Mouse (Mus musculus) left cerebral cortex, postnatal 36 days (tissue): ENCODE data around the gene Lmx1b. TPM values are rescaled to one million over a fixed set of nuclear protein-coding genes. Genes with fewer than 3 reads are reported as not detected.

Experiments
- DNase-seq, 2 experiments: peaks; one replicate each; pipeline ENCODE4 v3.0.0; 2021 to 2022; ENCODE audit warnings: low spot score in 2 of 2, mixed read lengths in 1 of 2
- intact Hi-C: fragments of 180-260 bp; cut with DNase I; formaldehyde crosslinking; loops from one replicate; pipeline ENCODE4 v1.15.1; 2025
- total RNA-seq, 2 experiments: library from RNA; stranded (reverse); gene quantifications; 2 replicates each; pipeline ENCODE4 v1.2.3; 2021

Lmx1b gene
- total RNA-seq, 2 experiments from 2014 or later = 0.25 to 0.34 TPM

DNA sequence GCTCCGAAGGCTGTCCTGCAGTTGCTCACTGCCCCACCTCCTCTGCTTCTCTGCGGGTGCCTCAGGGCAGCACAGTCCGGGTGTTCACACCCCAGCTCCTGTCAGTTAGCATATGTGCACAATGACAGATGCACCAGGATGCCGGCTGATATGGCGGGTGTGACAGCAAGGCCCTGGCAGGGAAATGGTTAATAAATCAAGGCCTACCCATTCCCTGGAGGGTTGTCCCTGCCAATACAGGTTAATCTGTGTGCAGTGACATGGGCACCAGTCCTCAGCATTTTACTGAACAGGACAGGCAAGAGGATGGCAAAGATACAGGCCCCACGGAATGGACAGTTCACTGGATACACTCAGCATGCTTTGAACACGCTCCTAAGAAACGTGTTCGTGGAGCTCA, 51.0 kb downstream of the Lmx1b start:
- no peak for DNase-seq

DNA sequence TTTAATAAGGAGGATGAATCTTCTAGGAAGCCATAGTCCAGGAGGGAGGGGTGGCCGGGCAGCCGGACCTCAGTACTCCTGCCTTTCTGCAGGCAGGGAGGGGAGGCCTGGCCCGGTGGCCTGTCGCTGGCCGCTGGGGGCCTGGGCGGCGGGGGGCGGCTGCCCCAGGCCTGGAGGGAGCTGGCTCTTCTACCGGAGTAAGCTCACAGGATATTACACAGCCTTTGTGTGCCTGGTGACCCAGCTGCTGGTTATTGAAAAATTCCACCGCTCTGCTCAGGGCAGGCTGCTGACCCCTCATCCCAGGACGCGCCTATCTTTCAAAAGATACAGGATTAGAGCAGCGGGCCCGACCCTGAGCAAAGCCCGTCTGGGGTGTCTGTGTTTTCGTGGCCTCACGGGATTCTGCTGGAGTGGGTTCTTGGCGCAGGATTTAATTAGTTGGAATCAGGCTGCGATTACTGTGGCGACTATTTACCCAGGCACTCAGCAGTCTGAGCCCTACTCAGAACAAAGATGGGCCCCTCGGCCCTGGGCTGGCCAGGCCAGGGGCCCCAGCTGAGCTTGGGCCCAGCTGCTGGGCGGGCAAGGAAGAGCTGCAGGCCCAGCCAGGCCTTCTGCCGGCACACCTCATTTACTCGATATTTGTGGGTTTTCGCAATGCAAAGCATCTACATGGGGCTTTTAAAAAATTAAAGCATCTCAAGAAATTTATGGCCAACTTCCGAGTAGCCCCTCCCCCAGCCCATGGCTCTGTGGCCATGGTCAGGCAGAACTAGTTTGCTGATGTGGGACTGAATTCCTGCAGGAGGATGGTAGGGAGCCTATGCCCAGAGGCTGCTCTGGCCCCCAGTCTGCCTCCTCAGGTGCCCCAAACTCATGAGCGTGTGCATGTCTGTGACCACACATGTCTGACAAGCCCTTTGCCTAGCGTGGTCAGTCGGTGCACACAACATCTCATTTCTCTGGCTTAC, 55.1 kb downstream of the Lmx1b start:
- intact Hi-C loops = no loop called here
- no peak for DNase-seq

More for the DNA sequence above, 51.0 kb downstream of the Lmx1b start:
- intact Hi-C loops = no loop called here

DNA sequence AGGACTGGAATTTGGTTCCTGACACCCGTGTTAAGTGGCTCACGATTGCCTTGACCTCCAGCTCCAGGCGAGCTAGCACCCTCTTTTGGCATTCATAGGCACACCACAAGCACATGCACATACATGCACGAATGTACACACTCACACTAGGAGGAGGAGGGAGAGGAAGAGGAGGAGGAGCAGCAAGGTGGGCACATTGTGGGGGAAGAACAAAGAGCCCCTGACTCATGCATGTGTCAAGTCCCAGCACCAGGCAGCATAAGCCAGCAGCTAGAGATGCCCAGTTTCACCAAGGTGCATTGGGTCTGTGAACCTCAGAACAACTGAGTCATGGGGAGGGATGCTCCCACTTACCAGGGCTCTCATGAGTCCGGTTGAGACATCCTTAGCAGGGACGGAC, 56.5 kb downstream of the Lmx1b start:
- intact Hi-C loops = no loop called here

GRCm38 (mm10) chr2:33583317-33583716, 57.0 kb downstream of the Lmx1b start:
- intact Hi-C loops = no loop called here
- DNase-seq = no peak

More for the DNA sequence above, 56.5 kb downstream of the Lmx1b start:
- no peak for DNase-seq

- DNase-seq = no peak
- intact Hi-C loops = no loop called here
Measured at GRCm38 (mm10) chr2:33582457-33583060, 57.8 kb downstream of the Lmx1b start.

GRCm38 (mm10) chr2:33581866-33582265, 58.4 kb downstream of the Lmx1b start:
- intact Hi-C loops = no loop called here

GRCm38 (mm10) chr2:33581449-33581777, 58.9 kb downstream of the Lmx1b start:
- DNase-seq = no peak
- intact Hi-C loops = no loop called here

More at GRCm38 (mm10) chr2:33581866-33582265, 58.4 kb downstream of the Lmx1b start:
- no peak for DNase-seq

DNA sequence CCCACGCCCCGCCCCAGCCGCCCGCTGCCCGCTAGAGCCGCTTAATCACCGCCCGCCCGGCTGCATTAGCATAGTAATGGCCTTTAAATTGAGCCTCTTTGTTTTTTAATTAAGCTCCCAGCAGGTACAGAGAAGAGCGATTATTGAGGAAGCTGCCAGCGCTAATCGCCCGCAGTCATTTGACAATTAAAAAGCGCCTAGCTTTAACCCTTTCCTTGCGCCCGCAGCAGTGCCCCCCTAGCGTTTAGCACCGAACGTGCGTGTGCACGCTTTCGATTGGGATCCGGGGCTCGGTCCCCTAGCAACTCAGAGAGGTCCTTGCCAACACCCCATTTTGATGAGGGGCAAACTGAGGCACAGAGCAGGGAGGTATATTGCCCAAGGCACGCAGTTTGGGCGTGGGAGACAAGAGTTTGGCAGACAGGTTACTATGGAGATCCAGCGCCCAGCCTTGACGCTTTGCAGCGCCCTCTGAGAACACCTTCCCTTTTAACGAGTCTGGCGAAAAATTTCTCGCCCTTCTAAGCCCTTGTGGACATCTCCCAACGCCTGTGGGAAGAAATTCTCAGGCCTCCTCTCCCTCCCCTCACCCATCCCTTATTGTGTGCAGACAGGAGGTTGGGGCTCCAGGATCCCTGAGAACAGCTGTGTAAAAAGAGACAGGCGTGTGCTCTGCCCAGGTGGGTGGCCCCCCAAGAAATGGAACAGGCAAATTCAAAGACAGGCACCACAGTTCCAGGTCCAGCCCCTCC, 59.4 kb downstream of the Lmx1b start:
- intact Hi-C loops = no loop called here
- peak in 1 of 2 experiments; percentile 36 for DNase-seq

DNA sequence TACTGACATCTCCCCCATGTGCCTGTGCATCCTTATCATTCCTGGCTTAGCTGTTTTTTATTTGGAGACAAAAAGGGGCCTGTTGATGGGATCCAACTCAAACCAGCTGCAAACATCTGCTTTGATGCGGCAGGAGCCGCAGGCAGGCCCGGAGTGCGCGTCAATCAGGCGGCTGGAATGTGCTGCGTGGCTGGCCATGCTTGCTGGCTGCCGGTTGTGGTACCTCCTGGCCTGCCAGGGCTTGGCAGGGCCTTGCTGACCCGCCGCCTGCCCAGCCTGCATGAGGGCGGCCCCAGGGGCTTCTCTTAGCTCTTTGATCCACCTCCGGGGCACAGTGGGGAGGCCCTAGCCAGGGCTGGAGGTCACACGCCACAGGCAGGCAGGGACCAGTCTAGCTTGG, 64.9 kb downstream of the Lmx1b start:
- no peak for DNase-seq
- intact Hi-C loops = no loop called here

- intact Hi-C loops = no loop called here
- DNase-seq = no peak
Measured at GRCm38 (mm10) chr2:33573075-33573474, 67.2 kb downstream of the Lmx1b start.

GRCm38 (mm10) chr2:33571219-33571824, 69.0 kb downstream of the Lmx1b start:
- no peak for DNase-seq
- intact Hi-C loops = no loop called here

DNA sequence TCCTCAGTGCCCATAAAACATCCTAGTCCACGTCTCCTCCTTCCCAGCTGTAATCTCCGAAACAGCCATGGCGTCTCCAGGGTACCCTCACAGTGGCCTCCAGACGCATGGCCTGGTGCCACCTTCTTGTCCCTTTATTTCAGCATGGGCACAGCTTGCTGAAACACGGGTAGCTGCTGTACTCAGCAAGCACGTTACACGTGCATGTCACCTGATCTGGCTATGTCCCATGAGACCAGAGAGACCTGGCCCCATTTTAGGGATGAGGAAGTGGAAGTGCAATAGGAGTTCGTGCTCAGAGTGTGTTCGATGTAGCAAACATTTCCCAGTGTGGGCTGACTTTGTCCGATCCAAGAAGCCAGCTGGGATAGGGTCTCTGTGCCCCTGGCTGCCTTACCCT, 70.6 kb downstream of the Lmx1b start:
- DNase-seq = no peak
- intact Hi-C loops = no loop called here

- no peak for DNase-seq
Measured at GRCm38 (mm10) chr2:33569240-33569639, 71.1 kb downstream of the Lmx1b start.

DNA sequence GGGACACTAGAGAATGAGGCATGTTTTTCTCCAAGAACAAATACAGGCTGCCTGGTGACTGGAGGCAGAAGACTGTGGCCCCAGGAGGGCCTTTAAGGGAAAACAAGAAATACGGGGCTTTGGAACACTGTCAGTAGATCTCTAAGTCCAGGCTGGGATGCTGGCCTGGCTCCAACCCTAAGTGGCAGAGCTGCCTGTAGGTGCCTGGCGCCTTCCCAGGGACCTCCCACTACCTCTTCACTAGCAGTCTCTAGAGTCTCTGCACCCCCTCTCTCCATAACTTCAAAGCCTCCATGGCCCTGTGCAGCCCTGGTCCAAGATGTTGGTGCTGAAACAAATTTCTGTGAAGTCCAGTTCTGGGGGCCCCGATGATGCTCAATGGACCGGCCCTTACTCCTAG, 74.4 kb downstream of the Lmx1b start:
- intact Hi-C loops = no loop called here
- no peak for DNase-seq

More at GRCm38 (mm10) chr2:33569240-33569639, 71.1 kb downstream of the Lmx1b start:
- intact Hi-C loops = no loop called here

DNA sequence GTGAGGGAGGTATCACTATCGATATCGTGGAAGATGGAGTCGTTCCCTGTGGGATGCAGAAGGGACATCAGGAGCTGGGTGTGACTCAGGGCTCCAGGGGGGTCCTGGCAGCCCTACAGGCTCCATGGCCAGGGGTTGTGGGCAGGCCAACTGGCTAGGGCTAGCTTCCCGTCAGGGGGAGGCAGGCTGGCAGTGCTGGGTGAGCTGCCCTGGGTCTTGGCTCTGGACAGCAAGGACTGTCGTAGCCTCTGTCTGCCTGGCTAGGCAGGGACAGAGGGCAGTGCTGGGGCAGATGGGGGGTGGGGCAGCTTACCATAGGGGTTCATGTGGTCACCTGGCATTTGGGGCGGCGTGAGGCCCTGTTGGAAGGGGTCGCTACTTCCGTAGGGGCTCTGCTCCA, 75.6 kb downstream of the Lmx1b start:
- no peak for DNase-seq
- intact Hi-C loops = no loop called here

DNA sequence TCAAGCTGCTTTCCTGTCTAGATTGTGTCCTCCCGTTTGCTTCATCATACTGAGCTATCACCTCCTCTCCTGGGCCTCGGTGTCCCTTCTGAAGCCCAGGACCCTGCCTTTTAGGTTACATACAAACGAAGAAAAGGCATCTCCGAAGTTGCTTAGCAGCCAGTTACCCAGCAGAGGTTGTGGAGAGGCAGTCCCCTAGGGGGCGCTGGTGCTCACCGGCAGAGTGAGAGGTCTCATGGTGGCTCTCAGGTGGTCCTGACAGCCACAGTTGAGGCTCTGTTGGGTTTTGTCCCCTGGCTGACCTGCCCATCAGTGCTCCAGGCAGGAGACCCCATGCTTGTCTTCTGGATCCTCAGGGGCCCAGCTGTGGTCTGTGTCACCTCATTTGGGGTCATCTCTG, 80.6 kb downstream of the Lmx1b start:
- DNase-seq = peak; percentile 60 to 67
- intact Hi-C loops = loop anchor here (5.0 kb wide), 1 partner anchor 83 kb away; the partner anchor contains the start of gene Lmx1b

- intact Hi-C loops = loop anchor here (5.0 kb wide), 1 partner anchor 83 kb away; the partner anchor contains the start of gene Lmx1b
- peak; percentile 31 to 42 for DNase-seq
Measured at GRCm38 (mm10) chr2:33559334-33559733, 81.0 kb downstream of the Lmx1b start.

- intact Hi-C loops = loop anchor here (1.0 to 5.0 kb wide), 2 partner anchors 71 to 84 kb away; partner anchors contain the start of gene Lmx1b
- peak; percentile 73 to 74 for DNase-seq
Measured at GRCm38 (mm10) chr2:33558233-33558632, 82.1 kb downstream of the Lmx1b start.

- DNase-seq = no peak
- intact Hi-C loops = loop anchor here (5.0 kb wide), 1 partner anchor 87 kb away; the partner anchor contains the start of gene Lmx1b
Measured at GRCm38 (mm10) chr2:33555573-33555972, 84.7 kb downstream of the Lmx1b start.
